Mouse (Mus musculus): ENCODE data around the gene Taar7b. TPM values are rescaled to one million over a fixed set of nuclear protein-coding genes. Genes with fewer than 3 reads are reported as not detected.

Taar7b gene
- total RNA-seq (2021) = not detected
- long read RNA-seq, experiment 1 = 0 reads
- long read RNA-seq, experiment 2 = 0 reads

DNA sequence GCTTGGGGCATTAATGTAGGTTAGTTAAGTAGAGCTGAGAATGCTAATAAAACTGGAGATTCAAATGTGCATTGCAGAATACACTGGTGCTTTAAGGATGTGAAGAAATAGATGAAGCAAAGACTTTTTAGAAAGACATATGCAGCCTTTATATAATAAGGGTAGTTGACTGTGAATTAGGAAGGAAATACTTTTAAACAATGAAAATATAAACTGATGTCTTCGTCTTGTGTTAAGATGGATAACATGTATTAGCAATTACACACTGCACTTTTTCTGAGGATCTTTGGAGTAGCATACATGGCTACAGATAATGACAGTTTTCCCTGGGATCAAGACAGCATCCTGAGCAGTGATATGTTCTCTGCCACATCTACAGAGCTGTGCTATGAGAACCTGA is at the start of gene Taar7b:
TSS of gene Taar7b (plus strand) at position 301 of the 400 bp plus-strand sequence.
- intact Hi-C loops (cut with DNase I) = no loop called here

DNA sequence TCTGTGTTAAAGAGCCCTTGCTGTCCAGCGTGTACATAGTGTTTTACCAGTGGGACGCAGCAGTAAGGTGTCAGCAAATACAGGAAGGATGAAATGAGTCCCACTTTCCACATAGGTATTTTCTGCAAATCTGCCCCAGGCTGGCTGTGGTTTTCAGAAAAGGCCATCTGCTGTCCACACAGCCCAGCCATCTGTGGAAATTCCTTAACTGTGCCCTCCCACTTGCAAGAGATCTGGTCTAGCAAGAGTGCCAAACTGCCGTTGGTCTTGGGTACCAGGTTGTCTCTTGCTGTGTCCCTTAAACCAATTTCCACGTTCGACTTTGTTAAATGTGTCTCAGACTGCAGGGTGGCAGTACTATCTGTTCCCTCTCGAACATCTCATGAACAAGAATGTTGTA is 48.0 kb upstream of the Taar7b start:
- intact Hi-C loops (cut with DNase I) = no loop called here

More for the DNA sequence above, at the start of gene Taar7b:
- no peak for DNase-seq (ENCODE audit: low spot score in 2 of 2)

DNA sequence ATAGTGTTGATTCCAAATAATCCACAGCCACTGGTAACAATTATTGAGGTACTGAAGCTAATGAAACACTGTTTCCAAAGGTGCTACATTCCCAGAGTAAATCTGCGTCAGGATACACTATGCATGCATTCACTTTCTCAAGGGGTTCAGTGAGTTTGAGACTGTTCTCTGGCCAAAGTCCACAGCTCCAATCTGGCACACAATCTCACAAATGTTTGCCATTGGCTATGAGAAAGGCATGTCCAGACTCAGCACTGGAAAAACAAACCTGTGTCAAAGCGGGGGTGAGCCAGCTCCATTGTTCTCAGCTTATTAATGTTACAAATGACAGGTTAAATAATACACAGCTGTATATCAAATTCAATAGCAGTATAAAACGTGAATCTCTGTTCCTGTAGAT is 40.7 kb upstream of the Taar7b start:
- no peak for DNase-seq (ENCODE audit: low spot score in 2 of 2)
- intact Hi-C loops (cut with DNase I) = no loop called here

More for the DNA sequence above, 48.0 kb upstream of the Taar7b start:
- no peak for DNase-seq (ENCODE audit: low spot score in 2 of 2)

DNA sequence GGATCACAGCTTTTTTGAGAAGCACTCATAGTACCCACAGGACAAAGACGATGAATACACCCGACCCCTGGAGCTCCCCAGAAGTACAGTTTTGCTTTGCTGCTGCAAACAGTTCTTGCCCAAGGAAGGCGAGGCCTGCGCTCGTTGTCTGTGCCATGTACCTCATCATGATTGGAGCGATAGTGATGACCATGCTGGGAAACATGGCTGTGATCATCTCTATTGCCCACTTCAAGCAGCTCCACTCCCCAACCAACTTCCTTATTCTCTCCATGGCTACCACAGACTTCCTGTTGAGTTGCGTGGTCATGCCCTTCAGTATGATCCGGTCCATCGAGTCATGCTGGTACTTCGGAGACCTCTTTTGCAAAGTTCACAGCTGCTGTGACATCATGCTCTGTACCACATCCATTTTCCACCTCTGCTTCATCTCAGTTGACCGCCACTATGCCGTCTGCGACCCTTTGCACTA is 39.3 kb upstream of the Taar7b start, which contains the start of gene Taar4:
TSS of gene Taar4 (plus strand) at position 51 of the 472 bp plus-strand sequence.
- DNase-seq (ENCODE audit: low spot score in 2 of 2) = no peak
- intact Hi-C loops (cut with DNase I) = no loop called here

DNA sequence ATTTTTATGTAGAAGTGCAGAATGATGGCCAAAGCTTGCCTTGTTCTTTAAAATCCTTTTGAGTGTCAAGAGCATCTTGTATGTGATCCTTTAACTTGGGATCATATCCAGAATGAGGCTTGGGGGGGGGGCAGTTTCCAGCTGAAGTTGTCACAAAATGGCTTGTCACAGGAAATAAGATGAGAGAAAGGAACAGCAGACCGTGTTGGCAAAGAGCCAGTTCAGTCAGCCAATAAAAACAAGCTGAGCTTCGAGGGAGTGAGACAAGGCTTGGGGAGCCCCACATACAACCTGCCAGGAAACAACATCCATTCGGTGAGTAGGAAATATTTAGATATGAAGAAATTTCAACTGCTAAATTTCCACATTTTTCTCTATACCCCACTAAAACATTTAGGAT is 36.3 kb upstream of the Taar7b start:
- intact Hi-C loops (cut with DNase I) = no loop called here
- DNase-seq (ENCODE audit: low spot score in 2 of 2) = no peak

DNA sequence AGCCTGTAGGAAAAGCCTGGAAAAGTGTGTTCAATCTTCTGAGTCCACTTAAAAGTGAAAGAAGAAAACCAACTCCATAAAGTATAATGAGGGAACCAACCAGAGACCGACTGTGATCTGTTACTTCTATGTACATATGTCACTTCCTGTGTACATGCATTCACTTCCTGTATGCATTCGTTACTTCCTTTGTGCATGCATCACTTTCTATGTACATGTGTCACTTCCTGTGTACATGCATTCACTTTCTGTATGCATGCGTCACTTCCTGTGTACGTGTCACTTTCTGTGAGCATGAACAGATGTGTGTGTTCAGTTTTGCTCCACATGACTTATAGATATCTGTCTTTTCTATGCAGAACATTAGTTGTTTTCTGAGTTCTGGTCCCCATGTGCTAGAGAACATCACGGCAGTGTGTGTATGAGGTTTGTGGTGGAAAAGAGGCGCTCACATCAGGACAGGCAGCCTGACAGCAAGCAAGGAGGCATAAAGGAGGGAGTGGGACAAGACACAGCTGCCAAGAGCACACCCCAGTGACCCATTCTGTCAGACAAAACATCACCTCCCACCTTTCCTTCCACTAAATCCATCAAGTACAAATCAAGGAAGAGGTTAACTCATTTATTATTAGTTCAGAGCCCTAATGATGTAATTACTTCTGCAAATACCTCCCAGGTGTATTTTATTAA is 34.7 kb upstream of the Taar7b start:
- DNase-seq (ENCODE audit: low spot score in 2 of 2) = no peak
- intact Hi-C loops (cut with DNase I) = no loop called here

DNA sequence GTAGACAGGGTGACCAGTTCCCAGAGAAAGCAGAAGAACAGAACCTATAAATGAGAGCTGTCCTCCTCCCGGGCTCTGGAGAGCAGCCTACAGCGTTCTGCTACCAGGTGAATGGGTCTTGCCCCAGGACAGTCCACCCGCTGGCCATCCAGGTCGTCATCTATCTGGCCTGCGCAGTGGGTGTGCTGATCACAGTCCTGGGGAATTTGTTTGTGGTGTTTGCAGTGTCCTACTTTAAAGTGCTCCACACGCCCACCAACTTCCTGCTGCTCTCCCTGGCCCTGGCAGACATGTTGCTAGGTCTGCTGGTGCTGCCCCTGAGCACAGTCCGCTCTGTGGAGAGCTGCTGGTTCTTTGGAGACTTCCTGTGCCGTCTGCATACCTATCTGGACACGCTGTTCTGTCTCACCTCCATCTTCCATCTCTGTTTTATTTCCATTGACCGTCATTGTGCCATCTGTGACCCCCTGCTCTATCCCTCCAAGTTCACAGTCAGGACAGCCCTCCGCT is 29.0 kb upstream of the Taar7b start, which contains the start of gene Taar5:
TSS of gene Taar5 (plus strand) at position 51 of the 510 bp plus-strand sequence.
- DNase-seq (ENCODE audit: low spot score in 2 of 2) = no peak
- intact Hi-C loops (cut with DNase I) = no loop called here

DNA sequence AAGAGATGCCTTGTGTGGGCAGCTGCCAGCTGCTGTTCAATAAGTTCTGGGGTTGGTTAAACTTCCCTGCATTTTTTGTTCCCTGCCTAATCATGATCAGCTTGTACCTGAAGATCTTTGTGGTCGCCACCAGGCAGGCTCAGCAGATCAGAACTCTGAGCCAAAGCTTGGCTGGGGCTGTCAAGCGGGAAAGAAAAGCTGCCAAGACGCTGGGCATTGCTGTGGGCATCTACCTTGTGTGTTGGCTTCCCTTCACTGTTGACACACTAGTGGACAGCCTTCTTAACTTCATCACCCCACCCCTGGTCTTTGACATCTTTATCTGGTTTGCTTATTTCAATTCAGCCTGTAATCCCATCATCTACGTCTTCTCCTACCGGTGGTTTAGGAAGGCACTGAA is 28.5 kb upstream of the Taar7b start:
- DNase-seq (ENCODE audit: low spot score in 2 of 2) = no peak
- intact Hi-C loops (cut with DNase I) = no loop called here

DNA sequence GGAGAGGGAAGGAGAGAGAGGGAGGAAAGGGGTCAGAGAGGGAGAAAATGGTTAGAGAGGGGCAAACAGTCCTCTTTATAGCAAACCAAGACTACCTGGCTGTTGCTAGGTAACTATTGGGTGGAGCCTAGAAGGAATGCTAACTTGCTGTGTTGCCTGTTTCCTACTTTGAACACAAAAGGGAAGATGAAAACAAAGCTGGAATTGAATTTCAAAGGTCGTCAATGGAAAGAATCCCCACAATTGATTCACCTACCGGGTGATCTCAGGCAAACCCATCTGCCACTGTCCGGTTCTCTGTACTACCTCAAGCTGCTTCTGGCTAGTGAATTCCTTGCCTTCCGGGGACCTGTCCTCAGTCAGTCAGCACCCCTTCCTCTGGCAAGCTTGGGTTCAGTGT is 21.8 kb upstream of the Taar7b start:
- intact Hi-C loops (cut with DNase I) = loop anchor here (2.0 to 5.0 kb wide), 2 partner anchors 101 to 154 kb away; no protein-coding TSS in a partner anchor
- no peak for DNase-seq (ENCODE audit: low spot score in 2 of 2)

DNA sequence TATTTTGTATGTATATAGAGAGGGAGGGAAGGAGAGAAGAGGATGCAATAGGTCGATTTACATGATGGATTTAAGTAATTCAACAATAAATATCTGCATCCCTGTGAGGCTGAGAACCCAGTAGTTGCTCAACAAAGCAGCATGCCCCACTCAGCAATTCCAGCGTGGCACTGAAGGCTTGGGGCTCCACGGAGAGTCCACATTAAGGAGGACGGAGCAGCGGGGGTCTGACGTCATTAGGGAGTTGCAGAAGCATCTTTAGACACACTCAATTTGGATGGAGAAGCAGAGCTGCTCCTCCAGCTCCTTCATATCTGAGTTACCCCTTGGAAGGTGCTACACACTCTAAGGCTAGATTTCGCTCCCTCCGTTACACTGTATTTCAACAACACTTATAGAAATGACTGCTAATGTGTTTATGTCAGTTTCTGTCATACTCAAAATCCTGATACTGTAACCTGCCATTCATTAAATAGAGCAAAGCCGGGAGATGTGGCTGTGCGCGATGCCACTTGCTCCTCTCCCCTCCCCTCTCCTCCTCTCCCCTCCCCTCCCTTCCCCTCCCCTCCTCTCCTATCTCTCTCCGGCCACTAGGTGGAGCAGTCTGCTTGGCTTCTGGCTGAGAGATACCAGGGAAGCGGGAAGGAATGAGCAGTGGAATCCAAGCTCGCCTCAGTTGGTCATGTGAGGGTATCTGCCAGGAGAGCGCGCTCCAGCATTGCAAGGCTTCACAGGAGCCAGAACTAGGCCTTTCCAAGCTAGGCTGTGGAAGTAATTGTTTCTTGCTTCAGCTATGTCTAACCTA is 20.6 kb upstream of the Taar7b start:
- intact Hi-C loops (cut with DNase I) = loop anchor here (2.0 to 5.0 kb wide), 2 partner anchors 100 to 153 kb away; no protein-coding TSS in a partner anchor
- peak; percentile 79 to 80 for DNase-seq (ENCODE audit: low spot score in 2 of 2)

DNA sequence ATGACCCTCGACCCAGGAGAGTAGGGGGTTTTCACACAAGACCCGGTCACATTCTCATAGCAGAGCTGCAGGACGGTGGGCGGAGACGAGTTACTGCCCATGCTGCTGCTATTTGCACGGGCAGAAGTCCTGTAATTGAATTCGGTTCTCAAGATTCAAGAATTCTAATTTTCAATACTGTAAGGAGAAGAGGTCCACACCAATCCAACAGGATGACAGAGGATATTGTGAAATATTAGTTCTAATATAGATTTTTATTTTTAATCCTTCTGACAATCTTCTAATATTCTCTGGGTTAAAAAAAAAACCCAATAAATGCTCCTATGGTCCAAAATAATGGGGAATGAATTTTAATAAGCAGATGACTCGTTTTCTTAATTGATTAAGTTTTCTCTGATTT is 14.2 kb upstream of the Taar7b start, which contains the start of gene Taar6:
TSS of gene Taar6 (minus strand) at position 101 of the 400 bp plus-strand sequence.
- DNase-seq (ENCODE audit: low spot score in 2 of 2) = no peak
- intact Hi-C loops (cut with DNase I) = loop anchor here (10.0 kb wide), 1 partner anchor 171 kb away; no protein-coding TSS in a partner anchor

DNA sequence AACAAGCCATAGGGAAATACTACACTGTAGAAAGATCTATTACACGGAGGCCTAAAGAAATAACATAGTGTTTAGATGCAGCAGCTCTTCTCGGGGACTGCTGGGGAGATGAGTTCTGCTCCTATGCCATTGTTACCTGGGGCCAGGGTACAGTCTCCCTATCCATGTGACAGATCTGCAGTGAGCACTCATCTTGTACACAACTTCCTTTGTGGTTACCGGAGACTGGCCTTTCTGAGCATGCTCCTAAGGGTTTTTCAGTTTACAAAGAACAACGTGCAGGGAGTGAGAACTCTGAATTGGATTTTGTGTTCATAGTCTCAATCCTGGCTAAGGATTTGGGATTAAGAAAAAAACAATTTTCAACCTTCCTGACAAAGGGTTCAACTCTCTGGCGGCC is 13.3 kb upstream of the Taar7b start:
- no peak for DNase-seq (ENCODE audit: low spot score in 2 of 2)
- intact Hi-C loops (cut with DNase I) = loop anchor here (10.0 kb wide), 1 partner anchor 172 kb away; no protein-coding TSS in a partner anchor

DNA sequence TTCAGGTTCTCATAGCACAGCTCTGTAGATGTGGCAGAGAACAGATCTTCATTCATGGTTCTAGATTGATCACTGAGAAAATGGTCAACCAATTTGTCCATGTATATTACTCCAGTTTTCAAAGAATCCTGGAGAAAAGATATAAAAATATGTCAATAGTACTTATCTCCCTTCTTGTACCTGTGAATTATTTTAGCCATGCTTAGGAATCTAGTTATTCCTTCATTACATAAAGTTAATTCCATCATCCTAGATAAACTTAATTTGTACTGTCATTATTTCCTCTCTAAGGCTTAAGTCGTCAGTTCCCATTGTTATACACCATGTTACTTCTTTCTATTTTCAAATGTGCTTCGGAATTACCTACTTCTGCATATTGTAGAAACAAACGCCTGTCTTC is 6.4 kb upstream of the Taar7b start, which contains the start of gene Taar7a:
TSS of gene Taar7a (minus strand) at position 101 of the 400 bp plus-strand sequence.
- no peak for DNase-seq (ENCODE audit: low spot score in 2 of 2)
- intact Hi-C loops (cut with DNase I) = no loop called here

DNA sequence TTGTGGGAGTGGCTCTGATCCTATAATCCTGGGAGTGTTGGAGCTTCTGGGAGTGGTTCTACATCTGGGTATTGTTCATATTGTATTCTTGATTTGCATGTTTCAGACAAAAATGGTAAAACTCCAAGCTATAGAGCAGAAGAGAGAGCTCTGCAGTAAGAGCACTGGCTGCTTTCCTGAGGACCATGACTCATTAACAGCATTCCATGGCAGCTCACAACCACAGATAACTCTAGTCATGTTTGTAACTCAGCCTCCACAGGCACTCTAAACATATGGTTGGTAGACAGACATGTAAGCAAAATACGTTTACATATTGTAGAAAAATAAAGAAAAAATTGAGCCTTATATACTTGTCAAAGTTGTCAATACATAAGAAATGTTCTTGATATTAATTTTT is 6.7 kb downstream of the Taar7b start:
- intact Hi-C loops (cut with DNase I) = no loop called here
- DNase-seq (ENCODE audit: low spot score in 2 of 2) = no peak

DNA sequence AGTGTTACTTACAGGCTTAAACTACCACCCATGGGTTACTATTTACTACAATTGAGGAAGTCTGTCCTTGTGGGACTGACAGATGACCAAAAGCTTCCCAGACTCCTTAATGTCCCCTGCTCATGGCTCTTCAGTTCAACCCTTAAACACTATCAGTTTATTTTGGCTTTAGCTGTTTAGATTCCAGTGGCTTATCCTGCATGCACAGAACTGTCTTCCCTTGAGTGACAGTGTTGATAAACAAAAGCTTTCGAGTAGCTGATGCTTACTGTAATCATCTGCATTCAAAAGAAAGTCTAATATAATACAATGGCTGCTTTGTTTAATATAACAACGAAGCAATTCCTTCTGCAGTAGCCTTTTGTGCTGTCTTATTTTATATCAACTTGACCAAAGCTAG is 7.3 kb downstream of the Taar7b start:
- DNase-seq (ENCODE audit: low spot score in 2 of 2) = no peak
- intact Hi-C loops (cut with DNase I) = no loop called here

DNA sequence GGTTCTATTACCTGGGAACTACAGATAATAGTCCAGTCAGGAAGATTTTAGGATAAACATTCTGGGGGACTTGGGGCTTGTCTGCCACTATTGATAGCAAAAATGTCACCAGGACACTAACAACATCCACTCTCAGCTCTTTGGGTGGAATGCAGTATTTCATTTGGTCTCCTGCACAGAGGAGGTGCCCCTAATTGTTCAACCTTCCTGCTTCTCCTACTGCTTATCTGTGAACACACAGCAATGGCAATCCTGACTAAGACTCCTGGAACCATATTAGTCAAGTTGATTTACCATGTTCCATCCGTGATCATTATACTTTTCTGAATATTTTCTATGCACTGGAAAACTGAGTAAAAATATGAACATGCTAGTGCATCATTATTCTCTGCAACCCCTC is 8.4 kb downstream of the Taar7b start:
- intact Hi-C loops (cut with DNase I) = no loop called here
- DNase-seq (ENCODE audit: low spot score in 2 of 2) = no peak

DNA sequence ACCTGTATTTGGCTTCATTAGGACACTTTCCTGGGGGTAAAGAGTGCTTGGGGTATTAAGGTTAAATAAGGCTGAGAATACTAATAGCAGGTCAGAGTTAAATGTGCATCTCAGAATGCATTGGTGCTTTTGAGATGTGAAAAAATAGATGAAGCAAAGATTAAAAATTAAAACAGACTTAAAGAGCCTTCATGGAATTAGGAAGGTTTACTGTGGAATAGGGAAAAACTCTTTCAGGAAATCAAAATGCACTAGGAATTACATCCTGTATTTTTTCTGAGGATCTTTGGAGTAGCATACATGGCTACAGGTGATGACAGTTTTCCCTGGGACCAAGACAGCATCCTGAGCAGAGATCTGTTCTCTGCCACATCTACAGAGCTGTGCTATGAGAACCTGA is 27.2 kb downstream of the Taar7b start, which contains the start of gene Taar7d:
TSS of gene Taar7d (plus strand) at position 301 of the 400 bp plus-strand sequence.
- intact Hi-C loops (cut with DNase I) = no loop called here
- no peak for DNase-seq (ENCODE audit: low spot score in 2 of 2)

DNA sequence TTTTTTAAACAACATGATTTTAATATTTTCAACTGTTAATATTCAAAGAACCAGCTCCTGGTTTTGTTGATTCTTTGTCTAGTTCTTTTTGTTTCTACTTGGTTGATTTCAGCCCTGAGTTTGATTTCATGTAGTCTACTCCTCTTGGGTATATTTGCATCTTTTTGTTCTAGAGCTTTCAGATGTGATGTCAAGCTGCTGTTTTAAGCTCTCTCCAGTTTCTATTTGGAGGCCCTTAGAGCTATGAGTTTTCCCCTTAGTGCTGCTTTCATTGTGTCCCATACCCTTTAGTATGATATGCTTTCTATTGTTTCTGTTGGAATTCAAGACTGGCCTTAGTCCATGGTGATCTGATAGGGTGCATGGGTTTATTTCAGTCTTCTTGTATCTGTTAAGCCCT is 31.6 kb downstream of the Taar7b start:
- no peak for DNase-seq (ENCODE audit: low spot score in 2 of 2)
- intact Hi-C loops (cut with DNase I) = no loop called here

DNA sequence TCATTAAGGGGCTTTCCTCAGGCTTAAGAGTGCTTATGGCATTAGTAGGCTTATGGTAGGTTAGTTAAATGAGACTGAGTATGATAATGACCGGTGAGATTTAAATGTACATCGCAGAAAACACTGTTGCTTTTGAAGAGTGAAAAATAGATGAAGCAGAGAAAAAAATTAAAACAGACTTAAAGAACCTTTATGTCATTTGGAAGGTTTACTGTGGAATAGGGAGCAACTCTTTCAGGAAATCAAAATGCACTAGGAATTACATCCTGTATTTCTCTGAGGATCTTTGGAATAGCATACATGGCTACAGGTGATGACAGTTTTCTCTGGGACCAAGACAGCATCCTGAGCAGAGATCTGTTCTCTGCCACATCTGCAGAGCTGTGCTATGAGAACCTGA is 37.6 kb downstream of the Taar7b start, which contains the start of gene Taar7e:
TSS of gene Taar7e (plus strand) at position 301 of the 400 bp plus-strand sequence.
- intact Hi-C loops (cut with DNase I) = no loop called here
- no peak for DNase-seq (ENCODE audit: low spot score in 2 of 2)
